Mouse (Mus musculus) heart, embryonic 14.5 days (tissue): ENCODE measurements around the gene Pou2f1. TPM values are rescaled to one million over a fixed set of nuclear protein-coding genes. Genes with fewer than 3 reads are reported as not detected.

Source experiments
- ATAC-seq: fragments of 200-750 bp; cut with Nextera tagmentation; 2 replicates; pipeline ENCODE4 v1.8.0; 2017; ENCODE audit warnings: low read depth, moderate TSS enrichment; ENCODE audit not compliant: insufficient number of reproducible peaks, insufficient read depth, low FRiP score
- H3K27ac ChIP-seq, 2 experiments: fragments of 200-500 bp in 1 of 2; fragments of 300-500 bp in 1 of 2; sonication (generic) in 1 of 2; replicated peaks in 1 of 2; 2 replicates each; pipeline ENCODE4 v1.5.1; 2012 to 2014; ENCODE audit warnings: low read depth in 2 of 2, low read length in 2 of 2, control low read depth in 1 of 2, mild to moderate bottlenecking in 1 of 2, mixed read lengths in 1 of 2; ENCODE audit not compliant: control insufficient read depth in 1 of 2, insufficient read depth in 1 of 2
- H3K27me3 ChIP-seq: fragments of 300-500 bp; sonication (generic); 2 replicates; pipeline ENCODE4 v1.6.1; 2014; ENCODE audit warnings: mild to moderate bottlenecking, low read length, control low read depth; ENCODE audit not compliant: control insufficient read depth, insufficient read depth
- H3K36me3 ChIP-seq: fragments of 300-500 bp; sonication (generic); 2 replicates; pipeline ENCODE4 v1.6.1; 2014; ENCODE audit warnings: mild to moderate bottlenecking, control low read depth, low read length, mixed read lengths; ENCODE audit not compliant: control insufficient read depth, insufficient read depth
- H3K4me1 ChIP-seq, 2 experiments: fragments of 200-500 bp in 1 of 2; fragments of 300-500 bp in 1 of 2; sonication (generic) in 1 of 2; 2 replicates each; pipeline ENCODE4 v1.6.1; 2012 to 2014; ENCODE audit warnings: low read length in 2 of 2, control low read depth in 1 of 2, mixed read lengths in 1 of 2; ENCODE audit not compliant: control insufficient read depth in 2 of 2, insufficient read depth in 2 of 2
- H3K4me2 ChIP-seq: fragments of 300-500 bp; sonication (generic); 2 replicates; pipeline ENCODE4 v1.6.1; 2014; ENCODE audit warnings: mild to moderate bottlenecking, low read length
- H3K4me3 ChIP-seq, 2 experiments: fragments of 200-500 bp in 1 of 2; fragments of 300-500 bp in 1 of 2; sonication (generic) in 1 of 2; 2 replicates each; pipeline ENCODE4 v1.5.1; 2012 to 2014; ENCODE audit warnings: low read length in 2 of 2, mild to moderate bottlenecking in 2 of 2, control low read depth in 1 of 2, low read depth in 1 of 2, moderate library complexity in 1 of 2; ENCODE audit not compliant: control insufficient read depth in 1 of 2, insufficient read depth in 1 of 2
- H3K9ac ChIP-seq: fragments of 300-500 bp; sonication (generic); 2 replicates; pipeline ENCODE4 v1.6.1; 2014; ENCODE audit warnings: mild to moderate bottlenecking, low read length
- H3K9me3 ChIP-seq: fragments of 300-500 bp; sonication (generic); 2 replicates; pipeline ENCODE4 v1.6.1; 2016; ENCODE audit warnings: low read length, control low read depth; ENCODE audit not compliant: control insufficient read depth
- WGBS: fragments of 180-500 bp; shearing (Covaris S2); extraction: QIAGEN DNeasy Blood & Tissue Kit; methylation state at CpG from one replicate; pipeline ENCODE4 v1.1.7; 2014; 5-methylcytosine and 5-hydroxymethylcytosine counted together
- polyA plus RNA-seq: library from polyadenylated mRNA; unstranded; fragments of >200 nt; fragmentation: Nextera tagmentation; extraction: Ambion mirVana; gene quantifications from 2 replicates; pipeline ENCODE4 v1.2.1, GENCODE M21; 2014

Gene Pou2f1
- polyA plus RNA-seq, 1 experiment from 2014 or later, result 12.1 TPM

DNA sequence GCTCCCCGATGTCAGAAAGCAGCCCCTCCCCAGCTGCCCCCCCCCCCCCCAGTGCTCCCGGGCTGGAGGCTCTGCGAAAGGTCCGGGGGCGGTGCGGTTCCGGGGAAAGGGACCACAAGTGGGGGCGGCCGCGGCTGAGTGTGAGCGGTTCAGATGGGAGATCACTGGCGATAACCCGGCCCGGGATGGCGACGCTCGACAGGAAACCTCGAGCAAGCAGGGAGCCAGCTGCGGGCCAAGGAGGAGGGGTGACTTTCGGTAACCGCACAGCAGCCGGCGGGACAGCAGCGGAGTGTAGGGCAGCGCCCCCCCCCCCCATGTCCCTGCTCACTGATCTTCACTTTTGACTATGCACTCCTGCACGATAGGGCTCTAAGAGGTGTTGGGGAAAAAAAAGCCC, 157.5 kb downstream of the Pou2f1 start:
- Histone ChIP-seq H3K27me3 (peaks cover 33% of the 10 kb centered on the region), H3K4me2 (peak overlapping the region; percentile 100), H3K4me3 (peak overlapping the region; percentile 49 to 64), H3K4me1 (peaks cover 8 to 12% of the 10 kb centered on the region in 2 experiments), H3K36me3 (no peaks in the 10 kb centered on the region), H3K9me3 (no peaks in the 10 kb centered on the region), H3K9ac (peak overlapping the region; percentile 69), H3K27ac (no peak overlapping the region)
- 2% methylated on average over 26 of the region's 26 CpGs for WGBS
- ATAC-seq, result peak; percentile 27; the same call in 1 of the 2 replicates

DNA sequence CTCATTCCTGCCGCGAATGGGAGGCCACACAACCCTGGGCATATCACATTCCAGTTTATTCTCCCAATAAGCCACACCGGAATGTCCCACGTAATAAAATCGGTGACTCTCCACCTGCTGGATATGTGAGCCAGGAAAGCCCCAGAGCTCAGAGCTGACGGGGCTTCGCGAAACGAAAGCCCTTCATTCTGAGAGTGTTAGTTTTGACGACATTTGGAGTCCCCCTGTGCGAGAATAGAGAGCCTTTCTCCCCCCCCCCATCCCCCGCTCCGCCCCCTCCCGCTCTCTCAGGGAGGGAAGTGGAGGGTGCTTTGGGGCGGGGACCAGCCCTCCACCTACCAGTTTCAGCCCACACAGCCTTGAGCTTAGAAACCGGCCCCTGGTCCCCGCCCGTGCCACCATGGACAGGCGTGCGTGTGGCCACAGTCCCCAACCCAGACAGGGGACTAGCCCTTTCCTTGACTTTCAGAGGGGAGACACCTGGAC, 158.0 kb downstream of the Pou2f1 start:
- Histone ChIP-seq H3K4me3 (peak overlapping the region; percentile 49 to 64), H3K4me1 (peaks cover 8 to 12% of the 10 kb centered on the region in 2 experiments), H3K27ac (no peak overlapping the region), H3K27me3 (peaks cover 34% of the 10 kb centered on the region), H3K36me3 (no peaks in the 10 kb centered on the region), H3K4me2 (peak overlapping the region; percentile 100), H3K9ac (peak overlapping the region; percentile 69), H3K9me3 (no peaks in the 10 kb centered on the region)
- 3% methylated on average over 19 of the region's 20 CpGs for WGBS
- ATAC-seq, result peak; percentile 37; the same call in 1 of the 2 replicates

DNA sequence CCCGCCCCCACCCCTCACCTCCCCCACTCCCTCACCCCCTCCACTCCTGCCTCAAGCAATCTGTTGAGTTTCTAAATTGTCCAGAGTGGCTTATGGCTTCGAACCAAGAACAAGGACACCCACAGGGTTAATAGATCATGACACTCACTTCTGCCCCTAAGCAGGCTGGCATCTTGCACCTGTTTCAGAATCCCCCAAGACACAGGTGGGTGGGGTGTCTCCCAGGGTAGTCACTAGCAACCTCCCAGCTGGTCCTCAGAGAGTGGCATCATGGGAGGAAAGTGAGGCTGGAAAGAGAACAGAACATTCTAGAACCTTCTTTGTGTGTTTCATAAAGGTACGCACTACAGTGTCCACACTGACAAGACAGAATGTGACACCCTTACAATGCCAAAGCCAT, 158.9 kb downstream of the Pou2f1 start:
- Histone ChIP-seq H3K27me3 (peaks cover 40% of the 10 kb centered on the region), H3K27ac (no peak overlapping the region)
- 83% methylated on average over 3 of the region's 3 CpGs for WGBS

DNA sequence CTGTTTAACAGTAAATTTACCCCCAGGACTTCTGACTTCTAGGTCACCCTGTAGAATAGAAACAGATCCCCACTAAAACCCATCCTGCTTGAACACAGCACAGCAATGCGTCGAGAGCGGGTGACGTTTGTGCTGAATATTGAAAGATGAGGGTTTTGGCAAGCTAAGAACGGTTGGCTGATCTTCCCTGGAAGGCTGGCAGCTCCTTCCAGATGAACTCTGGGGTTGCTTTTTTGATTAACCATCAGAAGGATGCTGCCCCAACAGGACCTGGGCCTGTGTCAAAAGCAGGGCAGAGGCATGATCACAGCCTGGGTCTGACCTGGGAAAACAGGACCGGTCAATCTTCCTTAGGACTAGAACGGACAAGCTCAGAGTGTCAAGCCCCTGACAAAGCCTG, 160.3 kb downstream of the Pou2f1 start:
- no peak for ATAC-seq
- Histone ChIP-seq H3K36me3 (no peaks in the 10 kb centered on the region), H3K27me3 (peaks cover 45% of the 10 kb centered on the region), H3K9ac (no peak overlapping the region), H3K4me2 (no peak overlapping the region), H3K27ac (no peak overlapping the region), H3K9me3 (no peaks in the 10 kb centered on the region), H3K4me1 (peaks cover 6 to 8% of the 10 kb centered on the region in 2 experiments; a peak in 3 of 4 replicates), H3K4me3 (no peak overlapping the region)
- 90% methylated on average over 7 of the region's 7 CpGs for WGBS

More for the DNA sequence above, 158.9 kb downstream of the Pou2f1 start:
- peaks cover 2 to 8% of the 10 kb centered on the region in 2 experiments; a peak in 2 of 4 replicates for H3K4me1 ChIP-seq
- ATAC-seq, result no peak
- H3K9me3 ChIP-seq, result no peaks in the 10 kb centered on the region
- no peaks in the 10 kb centered on the region for H3K36me3 ChIP-seq
- no peak overlapping the region for H3K4me3 ChIP-seq
- no peak overlapping the region for H3K4me2 ChIP-seq
- no peak overlapping the region for H3K9ac ChIP-seq

DNA sequence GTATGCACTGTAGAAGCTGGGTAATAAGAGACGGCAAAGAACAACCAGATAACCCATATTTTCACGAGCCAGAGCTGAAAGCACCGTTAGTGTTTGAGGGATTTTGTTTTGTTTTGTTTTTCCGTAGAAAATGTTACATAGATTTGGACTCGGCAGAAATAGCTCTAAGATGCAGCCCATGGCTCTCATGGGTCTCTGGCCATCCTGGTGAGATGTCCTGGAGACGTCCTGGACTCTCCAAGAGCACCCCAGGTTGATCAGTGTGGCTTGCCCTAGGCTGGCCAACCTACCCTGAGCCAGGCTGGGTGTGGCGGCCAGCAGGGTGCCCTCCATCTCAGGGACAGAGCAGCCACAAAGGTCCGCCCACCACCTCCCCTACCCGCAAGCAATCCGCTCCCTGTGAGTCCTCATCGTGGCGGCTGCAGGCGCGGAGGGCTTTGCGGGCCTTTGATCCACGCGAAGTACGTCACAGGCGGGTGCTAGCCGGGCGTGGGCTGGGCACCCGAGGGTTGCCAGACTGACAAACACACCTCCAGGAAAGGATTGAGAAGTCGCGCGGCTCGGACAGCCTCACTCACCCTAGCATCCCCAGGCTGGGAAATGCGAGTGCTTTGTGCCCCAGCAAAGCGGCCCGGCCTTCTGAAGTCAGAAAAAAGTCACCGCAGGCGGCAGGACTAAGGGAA, 161.8 kb downstream of the Pou2f1 start:
- Histone ChIP-seq H3K9ac (peak overlapping the region; percentile 75), H3K9me3 (no peaks in the 10 kb centered on the region), H3K4me3 (peak overlapping the region; percentile 39 to 49), H3K4me2 (peak overlapping the region; percentile 82), H3K27ac (no peak overlapping the region), H3K27me3 (peaks cover 37% of the 10 kb centered on the region), H3K36me3 (no peaks in the 10 kb centered on the region), H3K4me1 (peaks cover 15 to 18% of the 10 kb centered on the region in 2 experiments)
- no peak for ATAC-seq
- WGBS, result 10% methylated on average over 31 of the region's 31 CpGs

DNA sequence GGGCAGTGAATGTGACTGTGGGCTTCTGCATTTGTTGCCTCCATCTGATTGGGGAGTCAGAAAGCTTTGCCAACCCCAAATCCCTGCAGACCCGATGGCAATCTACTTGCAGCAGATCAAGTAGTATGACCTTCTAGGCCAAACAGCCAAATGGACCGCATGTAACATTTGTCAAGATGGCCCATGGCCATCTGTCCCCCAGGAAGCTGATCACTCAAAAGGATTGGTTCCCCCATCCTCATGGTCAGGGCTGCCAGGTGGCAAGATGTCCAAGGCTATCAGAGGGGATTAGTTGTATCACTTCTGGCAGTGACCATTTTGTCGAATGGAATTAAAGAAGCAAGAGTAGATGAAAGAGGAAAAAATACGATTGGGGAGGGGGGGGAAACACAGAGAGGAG, 163.3 kb downstream of the Pou2f1 start:
- no peaks in the 10 kb centered on the region for H3K36me3 ChIP-seq
- H3K9me3 ChIP-seq, result no peaks in the 10 kb centered on the region
- ATAC-seq, result no peak
- H3K27ac ChIP-seq, result no peak overlapping the region
- H3K9ac ChIP-seq, result no peak overlapping the region
- peaks cover 12 to 15% of the 10 kb centered on the region in 2 experiments for H3K4me1 ChIP-seq
- no peak overlapping the region for H3K4me2 ChIP-seq
- WGBS, result 63% methylated on average over 4 of the region's 4 CpGs
- peaks cover 34% of the 10 kb centered on the region for H3K27me3 ChIP-seq
- H3K4me3 ChIP-seq, result no peak overlapping the region

DNA sequence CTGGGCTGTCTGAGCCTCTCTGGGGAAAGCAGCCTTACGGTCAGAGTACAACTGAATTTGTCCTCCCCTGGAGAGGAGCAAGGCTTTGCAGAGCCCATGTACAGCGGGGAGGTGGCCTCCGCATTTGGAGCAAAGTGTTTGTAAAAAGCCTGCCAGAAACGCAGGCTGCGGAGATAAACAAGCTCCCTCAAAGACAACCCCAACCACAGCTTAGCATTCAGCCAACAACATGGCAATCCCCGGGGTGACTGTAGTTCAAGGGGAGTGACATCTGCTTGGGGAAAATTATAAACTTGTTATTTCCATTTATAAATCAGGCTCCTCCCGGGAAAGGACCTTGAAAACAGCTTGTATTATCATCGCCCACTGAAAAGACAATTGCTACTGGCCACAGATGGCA, 164.9 kb downstream of the Pou2f1 start:
- H3K27ac ChIP-seq, result no peak overlapping the region
- H3K4me1 ChIP-seq, result peaks cover 12 to 16% of the 10 kb centered on the region in 2 experiments
- no peak for ATAC-seq
- H3K9ac ChIP-seq, result no peak overlapping the region
- 35% methylated on average over 8 of the region's 8 CpGs for WGBS
- H3K27me3 ChIP-seq, result peaks cover 21% of the 10 kb centered on the region
- H3K36me3 ChIP-seq, result no peaks in the 10 kb centered on the region
- no peaks in the 10 kb centered on the region for H3K9me3 ChIP-seq
- H3K4me3 ChIP-seq, result no peak overlapping the region
- H3K4me2 ChIP-seq, result no peak overlapping the region
